Mouse (Mus musculus) spleen, postnatal 4 days (tissue): ENCODE measurements at regions not wholly inside any gene's neighbourhood (a gene's known extent, or its start where the extent isn't known, plus 50 kb on each side); places are given as distances from the start of the nearest gene placed in this dataset.

ENCODE experiments used
- DNase-seq, 2 experiments: peaks; one replicate each; pipeline ENCODE4 v3.0.0; 2022; ENCODE audit warnings: low spot score in 2 of 2

- DNase-seq = no peak
Measured at GRCm38 (mm10) chr6:143622161-143622560, 455.1 kb downstream of the Etnk1 start.

- DNase-seq = no peak
Measured at GRCm38 (mm10) chr6:143624901-143625300, 457.9 kb downstream of the Etnk1 start.

DNA sequence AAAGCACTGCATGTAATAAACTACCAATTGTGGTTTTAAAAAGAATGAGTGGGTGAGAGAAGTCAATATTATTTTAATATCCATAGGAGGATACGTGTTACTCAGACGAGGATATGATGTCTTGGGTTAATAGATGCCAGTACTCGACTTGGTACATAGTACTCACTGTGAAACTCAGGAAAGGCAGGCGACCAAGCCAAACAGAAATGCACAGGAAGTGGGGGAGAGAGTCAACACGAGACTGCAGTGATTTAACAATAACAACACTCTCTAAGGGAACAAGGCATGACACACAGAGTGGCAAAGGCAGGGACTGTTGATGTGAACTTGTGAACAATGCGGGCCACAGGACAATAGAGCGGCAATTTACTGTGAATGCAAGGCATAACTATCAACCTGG, 464.6 kb downstream of the Etnk1 start:
- no peak for DNase-seq

- DNase-seq = no peak
Measured at GRCm38 (mm10) chr6:143633710-143634109, 466.7 kb downstream of the Etnk1 start.

DNA sequence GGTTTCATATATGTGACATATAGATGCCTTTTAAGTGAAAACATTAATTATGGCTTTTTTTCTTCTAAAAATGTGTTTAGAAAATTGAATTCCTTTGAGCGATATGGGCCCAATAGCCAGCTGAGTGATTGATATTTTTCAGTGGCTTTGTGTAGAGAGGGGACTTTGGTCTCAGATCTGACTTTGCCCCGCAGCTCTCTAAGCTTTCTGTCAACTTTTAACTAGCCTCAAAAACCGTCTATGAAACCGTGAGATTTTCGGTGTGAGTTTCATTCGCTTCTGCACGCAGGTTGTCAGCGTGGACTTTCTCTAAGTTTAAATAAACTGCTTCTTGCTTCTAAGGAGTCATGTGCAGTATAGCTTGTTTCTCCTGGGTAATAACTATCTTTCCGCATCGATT, 467.3 kb downstream of the Etnk1 start:
- DNase-seq = no peak

DNA sequence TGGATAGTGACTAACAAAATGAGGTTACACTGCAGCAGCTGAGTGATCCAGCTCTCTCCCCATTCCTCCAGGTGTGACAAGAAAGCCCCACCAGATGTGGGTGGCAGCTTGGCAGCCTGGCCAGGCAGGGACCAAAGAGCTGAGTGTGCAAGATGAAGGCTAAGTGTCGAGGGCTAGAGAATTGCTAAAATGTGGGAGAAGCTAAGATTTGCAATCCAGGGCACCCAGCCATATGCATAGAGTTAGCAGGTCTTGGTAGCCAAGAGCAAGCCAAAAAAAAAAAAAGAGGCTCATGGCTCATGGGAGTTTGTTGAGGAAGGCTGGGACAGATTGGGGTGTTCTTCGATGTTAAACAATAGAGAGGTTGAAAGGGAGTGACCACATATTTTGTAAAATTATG, 468.0 kb downstream of the Etnk1 start:
- no peak for DNase-seq

- no peak for DNase-seq
Measured at GRCm38 (mm10) chr6:143640652-143641051, 473.6 kb downstream of the Etnk1 start.

DNA sequence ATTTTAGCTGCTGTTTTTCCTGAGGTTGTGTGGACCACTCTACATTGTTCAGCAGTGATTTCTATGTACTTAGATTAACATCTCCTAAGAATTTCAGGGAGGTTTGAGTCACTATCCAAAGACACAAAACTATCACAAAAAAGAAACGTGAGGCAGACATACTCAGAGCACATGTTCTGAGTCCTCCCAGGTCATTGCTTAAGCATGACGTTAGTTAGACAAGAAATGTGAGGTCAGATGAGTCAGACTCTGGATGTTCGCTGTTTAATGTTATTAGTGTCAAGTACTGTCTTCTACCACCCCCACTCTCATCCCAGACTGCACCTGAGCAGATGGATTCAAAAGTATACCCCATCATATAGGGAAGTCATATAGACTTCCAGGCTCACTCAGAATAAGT, 475.0 kb downstream of the Etnk1 start:
- no peak for DNase-seq

GRCm38 (mm10) chr6:143645989-143646388, 479.0 kb downstream of the Etnk1 start:
- DNase-seq = no peak

DNA sequence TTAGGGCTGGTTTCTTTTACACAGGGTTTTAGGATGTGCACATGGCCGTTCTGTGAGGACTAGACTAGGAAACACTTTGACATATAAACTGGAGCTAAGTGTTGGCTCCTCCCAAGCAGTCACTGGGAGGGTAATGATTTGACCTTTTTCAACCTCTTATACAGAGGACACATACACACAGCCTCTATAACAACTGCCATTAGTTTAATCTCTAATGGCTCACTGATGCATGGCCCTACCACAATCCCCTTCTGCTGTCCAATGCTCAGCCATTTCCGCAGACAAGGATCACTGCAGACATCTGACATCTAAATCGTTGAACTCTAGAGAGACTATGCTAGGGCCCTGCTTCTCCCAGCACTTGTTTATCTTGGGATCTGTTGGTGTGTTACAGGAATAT, 481.5 kb downstream of the Etnk1 start:
- DNase-seq = no peak

DNA sequence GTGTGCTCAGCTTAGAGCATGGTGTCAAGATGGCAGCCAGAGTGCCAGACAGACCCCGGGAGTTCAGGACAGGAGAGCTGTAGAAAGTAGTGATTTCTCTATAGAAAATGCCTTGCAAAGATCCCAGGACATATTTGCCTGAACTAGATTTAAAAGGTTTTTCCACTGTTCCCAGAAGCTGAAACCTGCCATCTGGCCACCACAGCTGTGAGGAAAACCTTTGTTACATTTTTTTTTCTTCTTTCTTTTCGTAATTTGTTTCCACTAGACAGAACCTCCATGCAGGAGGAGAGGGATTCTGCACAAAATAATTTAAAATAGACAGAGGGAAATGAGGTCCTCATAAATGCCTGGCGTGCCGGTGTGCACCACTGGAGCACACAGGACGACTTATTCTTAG, 489.6 kb downstream of the Etnk1 start:
- no peak for DNase-seq

DNA sequence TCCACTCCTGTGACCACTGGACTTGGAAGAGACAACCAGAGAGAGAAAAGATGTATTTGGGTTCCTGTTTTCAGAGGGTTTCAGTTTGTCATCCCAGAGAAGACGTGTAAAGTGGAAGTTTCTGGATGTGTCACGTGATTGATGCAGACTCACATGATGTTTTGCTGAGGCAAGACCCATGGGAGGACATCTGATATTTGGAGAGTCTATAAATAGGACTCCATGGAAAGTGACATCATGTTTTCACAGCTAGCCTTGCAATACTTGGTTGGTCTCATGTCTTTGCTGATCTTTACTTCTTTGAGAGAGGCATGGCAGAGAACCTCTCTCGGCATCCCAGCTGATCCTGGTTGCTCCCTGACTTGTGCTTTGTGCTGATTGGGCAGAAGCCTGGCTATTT, 493.8 kb downstream of the Etnk1 start:
- no peak for DNase-seq

- DNase-seq = no peak
Measured at GRCm38 (mm10) chr6:143663306-143663705, 496.3 kb downstream of the Etnk1 start.

GRCm38 (mm10) chr6:143665374-143665773, 498.4 kb downstream of the Etnk1 start:
- no peak for DNase-seq

DNA sequence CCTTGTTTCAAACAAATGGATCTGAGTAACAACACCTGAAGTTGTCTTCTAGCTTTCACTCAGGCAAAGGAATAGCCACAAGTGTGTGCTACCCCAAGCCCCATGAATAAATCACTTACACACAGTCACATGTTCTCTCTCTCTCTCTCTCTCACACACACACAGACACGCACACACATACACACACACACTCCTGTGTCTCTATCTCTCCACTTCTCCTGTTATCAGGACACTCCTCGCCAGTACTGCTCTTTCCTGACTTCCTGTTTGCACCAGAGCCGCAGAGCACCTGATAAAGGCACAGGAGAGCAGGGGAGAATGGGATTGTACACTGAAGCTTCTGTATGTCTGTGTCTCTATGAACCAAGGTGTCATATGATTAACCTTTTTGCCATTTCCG, 501.5 kb downstream of the Etnk1 start:
- DNase-seq = no peak

DNA sequence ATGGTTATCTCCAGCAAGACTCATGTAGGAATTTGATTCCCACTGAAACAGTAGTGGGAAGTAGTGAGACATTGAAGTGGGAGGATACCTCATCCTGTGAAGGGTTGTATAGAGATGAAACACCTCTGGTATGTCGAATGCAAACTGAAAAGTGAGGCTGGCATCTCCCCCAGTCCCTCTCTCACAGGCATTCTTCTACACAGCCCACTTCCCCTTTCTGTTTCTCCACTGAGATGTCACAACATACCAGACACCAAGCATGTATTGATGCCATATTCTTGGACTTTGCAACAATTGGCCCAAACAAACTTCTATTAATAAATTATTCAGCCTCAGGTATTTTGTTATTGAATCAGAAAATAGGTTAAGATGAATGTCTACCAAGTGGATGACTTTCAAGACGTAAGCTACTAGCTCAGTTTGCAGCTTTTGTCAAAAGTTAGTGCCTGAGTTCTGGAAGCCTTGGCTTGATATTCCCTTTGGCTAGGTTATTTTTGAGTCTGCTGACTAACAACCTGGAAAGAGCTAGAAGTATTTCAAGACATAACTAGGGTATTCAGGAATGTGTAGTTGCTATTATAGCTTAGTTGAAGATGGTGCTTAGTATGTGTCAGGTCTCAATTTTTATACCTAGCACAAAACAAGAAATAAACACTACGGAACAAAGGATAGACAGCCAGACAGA, 502.6 kb downstream of the Etnk1 start:
- no peak for DNase-seq

GRCm38 (mm10) chr6:143690131-143690530, 523.1 kb downstream of the Etnk1 start:
- DNase-seq = no peak

GRCm38 (mm10) chr6:143690866-143691265, 523.8 kb downstream of the Etnk1 start:
- no peak for DNase-seq

DNA sequence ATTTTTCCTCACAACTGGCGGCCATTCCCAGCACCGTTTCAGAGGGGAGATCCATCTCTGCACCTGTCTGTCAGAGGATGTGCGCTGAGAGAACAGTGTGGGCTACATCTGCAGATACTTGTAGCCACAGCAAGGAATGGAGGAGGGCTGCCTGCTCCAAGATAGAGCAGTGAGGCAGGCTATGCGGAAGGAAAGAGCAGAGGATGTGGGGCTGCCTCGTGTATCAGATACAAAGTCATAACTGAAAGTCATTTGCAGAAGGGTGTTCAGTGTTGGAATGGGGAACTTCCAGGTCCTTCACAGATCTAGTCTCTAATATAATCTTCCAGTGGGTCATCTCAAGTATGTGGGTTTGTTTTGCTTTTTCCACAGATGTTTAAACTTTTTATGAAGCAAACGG, 531.0 kb downstream of the Etnk1 start:
- no peak for DNase-seq

GRCm38 (mm10) chr6:143703984-143704383, 537.0 kb downstream of the Etnk1 start:
- no peak for DNase-seq

DNA sequence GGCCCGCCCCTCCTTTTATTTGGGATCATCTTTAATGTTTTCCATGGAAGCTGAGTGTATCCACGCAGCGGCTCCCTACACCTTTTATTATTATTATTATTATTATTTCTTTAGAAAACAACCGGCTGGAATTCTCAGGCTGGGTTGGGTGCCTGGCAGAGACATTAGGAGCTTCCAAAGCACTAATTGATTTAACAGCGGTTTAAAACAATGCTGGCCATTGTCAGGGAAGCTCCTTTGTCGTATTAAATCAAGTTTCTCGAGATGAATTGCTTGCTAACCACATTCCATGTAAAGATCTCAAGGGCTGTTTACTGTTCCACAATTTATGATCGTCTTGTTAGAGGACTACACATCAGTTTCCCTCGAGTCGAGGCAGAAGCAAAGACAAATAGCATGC, 539.4 kb downstream of the Etnk1 start:
- no peak for DNase-seq

DNA sequence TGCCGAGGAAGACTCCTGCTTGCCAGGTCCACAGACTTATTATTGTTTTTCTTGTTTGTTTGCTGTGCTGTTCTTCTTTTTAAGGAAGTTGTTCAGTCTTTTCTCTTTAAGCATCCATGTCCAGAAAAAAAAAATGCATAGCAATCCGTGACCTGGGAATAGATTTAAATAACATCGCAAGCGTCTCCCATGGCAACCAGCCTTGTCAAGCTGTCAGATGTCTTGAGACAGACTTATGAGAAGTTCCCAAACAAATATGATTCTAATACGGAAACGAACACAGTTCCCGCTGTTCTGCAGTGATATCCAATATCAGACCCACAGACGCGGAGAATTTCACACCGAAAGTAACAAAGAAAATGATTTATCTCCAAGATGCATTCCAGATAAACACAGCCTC, 547.4 kb downstream of the Etnk1 start:
- no peak for DNase-seq

DNA sequence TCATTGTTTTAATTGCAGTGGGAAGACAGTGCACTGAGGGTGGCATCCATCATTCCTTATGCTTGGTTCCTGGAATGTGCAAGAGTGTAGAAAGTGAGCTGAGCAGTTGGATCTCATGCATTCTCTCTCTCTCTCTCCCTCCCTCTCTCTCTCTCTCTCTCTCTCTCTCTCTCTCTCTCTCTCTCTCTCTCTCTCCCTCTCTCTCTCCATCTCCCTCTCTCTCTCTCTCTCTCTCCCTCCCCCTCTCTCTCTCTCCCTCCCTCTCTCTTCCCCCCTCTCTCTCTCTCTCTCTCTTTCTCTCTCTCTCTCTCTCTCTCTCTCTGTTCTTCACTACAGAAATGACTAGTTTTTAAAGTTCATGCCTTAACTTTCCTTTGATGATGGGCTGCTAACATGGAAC, 583.1 kb downstream of the Etnk1 start:
- no peak for DNase-seq
